Mouse (Mus musculus): ENCODE measurements around the gene Jam2.

Gene Jam2

GRCm38 (mm10) chr16:84774003-84774703, at the start of gene Jam2:
Jam2 (plus strand) TSS chr16:84774123.
- no peak for DNase-seq (ENCODE audit: low read depth)

- no peak for DNase-seq (ENCODE audit: low read depth)
Measured at GRCm38 (mm10) chr16:84734806-84735165, 39.1 kb upstream of the Jam2 start.

- peak; percentile 92 for DNase-seq (ENCODE audit: low read depth)
Measured at GRCm38 (mm10) chr16:84735166-84736105, 38.5 kb upstream of the Jam2 start, which contains the start of gene Mrpl39. Mrpl39 (minus strand) TSS chr16:84735742.

GRCm38 (mm10) chr16:84737358-84737757, 36.6 kb upstream of the Jam2 start:
- peak; percentile 5 for DNase-seq (ENCODE audit: low read depth)

GRCm38 (mm10) chr16:84744703-84745490, 29.0 kb upstream of the Jam2 start:
- no peak for DNase-seq (ENCODE audit: low read depth)

GRCm38 (mm10) chr16:84745721-84746306, 28.1 kb upstream of the Jam2 start:
- no peak for DNase-seq (ENCODE audit: low read depth)

GRCm38 (mm10) chr16:84767956-84768355, 6.0 kb upstream of the Jam2 start:
- no peak for DNase-seq (ENCODE audit: low read depth)

- DNase-seq (ENCODE audit: low read depth), result no peak
Measured at GRCm38 (mm10) chr16:84769182-84769581, 4.7 kb upstream of the Jam2 start.

- DNase-seq (ENCODE audit: low read depth), result no peak
Measured at GRCm38 (mm10) chr16:84769619-84770464, 4.1 kb upstream of the Jam2 start.

- DNase-seq (ENCODE audit: low read depth), result no peak
Measured at GRCm38 (mm10) chr16:84770891-84771290, 3.0 kb upstream of the Jam2 start.

- no peak for DNase-seq (ENCODE audit: low read depth)
Measured at GRCm38 (mm10) chr16:84771461-84771860, 2.5 kb upstream of the Jam2 start.

- DNase-seq (ENCODE audit: low read depth), result no peak
Measured at GRCm38 (mm10) chr16:84772496-84773267, 1.2 kb upstream of the Jam2 start.

- no peak for DNase-seq (ENCODE audit: low read depth)
Measured at GRCm38 (mm10) chr16:84773268-84773861, 558 bp upstream of the Jam2 start.

- DNase-seq (ENCODE audit: low read depth), result no peak
Measured at GRCm38 (mm10) chr16:84774761-84775231, 873 bp downstream of the Jam2 start.

GRCm38 (mm10) chr16:84775356-84775755, 1.4 kb downstream of the Jam2 start:
- DNase-seq (ENCODE audit: low read depth), result no peak

- DNase-seq (ENCODE audit: low read depth), result no peak
Measured at GRCm38 (mm10) chr16:84776089-84776784, 2.3 kb downstream of the Jam2 start.

- no peak for DNase-seq (ENCODE audit: low read depth)
Measured at GRCm38 (mm10) chr16:84778431-84778830, 4.5 kb downstream of the Jam2 start.

GRCm38 (mm10) chr16:84778861-84779630, 5.1 kb downstream of the Jam2 start:
- no peak for DNase-seq (ENCODE audit: low read depth)

Data from c-Kit-positive CD71-positive TER-119-negative erythroid progenitor cells, embryonic 14.5 days (primary cell).